Mouse (Mus musculus): Measurements from ENCODE around the gene Trmt13. TPM values are rescaled to one million over a fixed set of nuclear protein-coding genes. Genes with fewer than 3 reads are reported as not detected.

Trmt13 gene
- polyA plus RNA-seq, 1 experiment from 2014 or later = 15.9 TPM

DNA sequence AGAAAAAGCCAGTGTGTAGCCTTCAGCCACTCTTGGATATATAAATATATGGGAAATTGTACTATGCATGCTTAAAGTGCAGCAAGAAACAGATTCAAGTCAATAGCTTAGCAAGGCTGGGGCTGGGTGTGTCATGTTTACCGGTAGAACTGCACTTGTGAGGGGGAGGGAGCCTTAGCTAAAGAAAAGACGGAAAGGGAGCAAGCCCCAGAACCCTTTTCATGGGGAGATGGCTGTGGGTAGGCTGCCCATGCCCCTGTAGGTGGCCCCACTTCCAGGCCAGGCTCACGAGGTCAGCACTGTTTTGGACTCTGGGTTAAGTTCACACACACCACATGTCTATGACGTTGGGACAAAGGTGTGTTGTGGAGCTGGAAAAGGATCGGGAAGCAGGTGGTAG, 21.4 kb upstream of the Trmt13 start:
- Histone ChIP-seq H3K27ac (no peak overlapping the region), H3K9me3 (replicated peaks; ENCODE audit: low read length) (no peaks in the 10 kb centered on the region), H3K9ac (ENCODE audit: low read depth, low read length) (no peak overlapping the region), H3K27me3 (ENCODE audit: insufficient read depth, low read length) (no peaks in the 10 kb centered on the region), H3K4me2 (ENCODE audit: low read length) (no peak overlapping the region), H3K4me3 (replicated peaks; ENCODE audit: low read depth, low read length) (no peak overlapping the region), H3K4me1 (replicated peaks; ENCODE audit: insufficient read depth, low read length) (no peaks in the 10 kb centered on the region), H3K36me3 (ENCODE audit: insufficient read depth, low read length) (peaks cover 58% of the 10 kb centered on the region)
- TF ChIP-seq CTCF (IDR thresholded peaks at IDR 0.05; ENCODE audit: low read depth) = no peak
- 62% methylated on average over 5 of the region's 5 CpGs for WGBS
- ATAC-seq (replicated peaks; ENCODE audit: low FRiP score, low read depth) (no peak), DNase-seq (ENCODE audit: low spot score) (no peak)

DNA sequence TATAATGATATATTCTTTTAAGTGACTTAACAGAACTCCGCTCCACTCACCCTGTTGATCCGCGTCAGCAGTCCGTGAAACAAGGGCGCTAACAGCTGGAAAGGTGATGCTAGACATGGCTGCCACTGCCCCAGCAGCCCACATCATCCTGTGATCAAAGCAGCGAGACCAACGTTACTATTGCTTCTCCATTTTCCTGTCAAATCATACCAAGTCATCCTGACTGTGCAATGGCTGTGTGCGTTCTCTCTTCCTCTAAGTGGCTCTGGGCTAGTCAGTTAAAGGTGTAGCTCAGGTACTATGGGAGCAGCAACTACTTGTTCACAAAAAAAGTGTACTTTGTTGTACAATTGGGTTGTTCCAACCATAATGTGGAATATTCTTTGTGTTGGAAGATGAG, 20.5 kb upstream of the Trmt13 start:
- H3K9me3 ChIP-seq (replicated peaks; ENCODE audit: low read length) = no peaks in the 10 kb centered on the region
- WGBS = 88% methylated on average over 8 of the region's 8 CpGs
- no peak overlapping the region for H3K9ac ChIP-seq (ENCODE audit: low read depth, low read length)
- DNase-seq (ENCODE audit: low spot score) (no peak), ATAC-seq (replicated peaks; ENCODE audit: low FRiP score, low read depth) (no peak)
- peaks cover 61% of the 10 kb centered on the region for H3K36me3 ChIP-seq (ENCODE audit: insufficient read depth, low read length)
- H3K27ac ChIP-seq = no peak overlapping the region
- H3K4me3 ChIP-seq (replicated peaks; ENCODE audit: low read depth, low read length) = no peak overlapping the region
- H3K4me2 ChIP-seq (ENCODE audit: low read length) = no peak overlapping the region
- H3K27me3 ChIP-seq (ENCODE audit: insufficient read depth, low read length) = no peaks in the 10 kb centered on the region
- H3K4me1 ChIP-seq (replicated peaks; ENCODE audit: insufficient read depth, low read length) = no peaks in the 10 kb centered on the region
- TF ChIP-seq CTCF (IDR thresholded peaks at IDR 0.05; ENCODE audit: low read depth) = no peak

DNA sequence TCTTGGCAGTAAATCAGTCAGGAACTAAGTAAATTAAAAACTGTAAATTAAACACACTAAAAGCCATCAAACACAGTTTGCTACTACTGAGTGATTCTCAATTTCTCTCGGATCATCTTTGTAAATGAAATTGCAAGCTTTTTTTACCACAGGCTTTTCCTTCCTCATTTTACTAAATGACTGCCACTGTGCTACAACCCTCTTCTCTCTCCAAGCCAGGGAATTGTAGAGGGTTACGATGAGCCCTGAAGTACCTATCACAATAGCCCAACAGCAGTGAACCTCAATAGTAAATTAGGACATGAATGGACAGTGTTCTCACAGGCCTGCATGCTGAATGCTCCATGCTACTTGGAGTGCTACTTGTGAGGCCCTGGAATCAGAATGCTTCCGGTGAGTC, 19.7 kb upstream of the Trmt13 start:
- Histone ChIP-seq H3K36me3 (ENCODE audit: insufficient read depth, low read length) (peaks cover 53% of the 10 kb centered on the region), H3K9me3 (replicated peaks; ENCODE audit: low read length) (no peaks in the 10 kb centered on the region), H3K27ac (no peak overlapping the region), H3K4me1 (replicated peaks; ENCODE audit: insufficient read depth, low read length) (no peaks in the 10 kb centered on the region), H3K9ac (ENCODE audit: low read depth, low read length) (no peak overlapping the region), H3K4me3 (replicated peaks; ENCODE audit: low read depth, low read length) (no peak overlapping the region), H3K27me3 (ENCODE audit: insufficient read depth, low read length) (no peaks in the 10 kb centered on the region), H3K4me2 (ENCODE audit: low read length) (no peak overlapping the region)
- no peak for TF ChIP-seq CTCF (IDR thresholded peaks at IDR 0.05; ENCODE audit: low read depth)
- no peak for ATAC-seq (replicated peaks; ENCODE audit: low FRiP score, low read depth)
- 89% methylated on average over 3 of the region's 3 CpGs for WGBS
- no peak for DNase-seq (ENCODE audit: low spot score)

DNA sequence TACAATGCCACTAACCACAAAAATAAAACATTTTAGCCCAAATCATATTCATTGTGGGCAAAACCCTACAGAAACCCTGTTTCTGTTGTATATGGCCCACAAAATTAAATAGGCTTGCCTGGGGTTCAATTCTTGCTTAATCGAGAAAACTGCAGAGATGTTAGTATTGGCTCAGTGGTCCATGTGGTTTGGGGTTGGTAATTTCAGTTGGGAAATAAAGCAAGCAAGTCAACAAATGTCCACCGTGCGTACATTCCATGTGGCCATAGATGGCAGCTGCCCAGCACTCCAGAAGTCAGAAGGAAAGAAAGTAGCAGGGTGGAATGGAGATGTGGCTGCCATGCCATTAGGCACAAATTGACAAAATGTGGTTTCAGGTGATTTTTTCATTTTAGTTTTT, 18.6 kb upstream of the Trmt13 start:
- H3K4me1 ChIP-seq (replicated peaks; ENCODE audit: insufficient read depth, low read length) = no peaks in the 10 kb centered on the region
- no peak overlapping the region for H3K27ac ChIP-seq
- H3K36me3 ChIP-seq (ENCODE audit: insufficient read depth, low read length) = peaks cover 44% of the 10 kb centered on the region
- ATAC-seq (replicated peaks; ENCODE audit: low FRiP score, low read depth) (no peak), DNase-seq (ENCODE audit: low spot score) (no peak)
- H3K27me3 ChIP-seq (ENCODE audit: insufficient read depth, low read length) = no peaks in the 10 kb centered on the region
- H3K4me3 ChIP-seq (replicated peaks; ENCODE audit: low read depth, low read length) = no peak overlapping the region
- H3K9ac ChIP-seq (ENCODE audit: low read depth, low read length) = no peak overlapping the region
- no peak for TF ChIP-seq CTCF (IDR thresholded peaks at IDR 0.05; ENCODE audit: low read depth)
- H3K9me3 ChIP-seq (replicated peaks; ENCODE audit: low read length) = no peaks in the 10 kb centered on the region
- no peak overlapping the region for H3K4me2 ChIP-seq (ENCODE audit: low read length)
- 90% methylated on average over 3 of the region's 3 CpGs for WGBS

DNA sequence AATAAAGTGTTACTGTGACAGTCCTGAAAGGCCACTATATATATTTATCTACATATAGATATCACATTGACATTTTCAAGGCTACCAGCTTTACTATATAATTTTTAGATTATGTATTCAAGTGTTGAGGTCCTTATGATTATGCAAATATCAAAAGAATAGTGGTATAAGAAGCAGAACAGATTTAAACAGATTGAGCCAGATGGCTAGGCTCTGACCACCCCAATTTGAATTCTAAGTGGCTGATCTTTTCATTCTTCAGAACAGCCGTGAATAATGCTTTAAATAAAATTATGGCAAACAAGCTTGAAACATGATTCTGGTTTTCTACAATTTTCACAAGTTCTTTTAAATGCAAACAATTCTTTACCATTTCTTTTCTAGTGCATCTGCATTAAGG, 17.1 kb upstream of the Trmt13 start:
- Histone ChIP-seq H3K4me2 (ENCODE audit: low read length) (no peak overlapping the region), H3K9ac (ENCODE audit: low read depth, low read length) (no peak overlapping the region), H3K4me3 (replicated peaks; ENCODE audit: low read depth, low read length) (no peak overlapping the region), H3K27ac (no peak overlapping the region), H3K4me1 (replicated peaks; ENCODE audit: insufficient read depth, low read length) (no peaks in the 10 kb centered on the region), H3K9me3 (replicated peaks; ENCODE audit: low read length) (no peaks in the 10 kb centered on the region), H3K36me3 (ENCODE audit: insufficient read depth, low read length) (peaks cover 33% of the 10 kb centered on the region), H3K27me3 (ENCODE audit: insufficient read depth, low read length) (no peaks in the 10 kb centered on the region)
- no peak for DNase-seq (ENCODE audit: low spot score)
- 82% methylated on average over 1 of the region's 1 CpGs for WGBS
- no peak for TF ChIP-seq CTCF (IDR thresholded peaks at IDR 0.05; ENCODE audit: low read depth)
- ATAC-seq (replicated peaks; ENCODE audit: low FRiP score, low read depth) = no peak

DNA sequence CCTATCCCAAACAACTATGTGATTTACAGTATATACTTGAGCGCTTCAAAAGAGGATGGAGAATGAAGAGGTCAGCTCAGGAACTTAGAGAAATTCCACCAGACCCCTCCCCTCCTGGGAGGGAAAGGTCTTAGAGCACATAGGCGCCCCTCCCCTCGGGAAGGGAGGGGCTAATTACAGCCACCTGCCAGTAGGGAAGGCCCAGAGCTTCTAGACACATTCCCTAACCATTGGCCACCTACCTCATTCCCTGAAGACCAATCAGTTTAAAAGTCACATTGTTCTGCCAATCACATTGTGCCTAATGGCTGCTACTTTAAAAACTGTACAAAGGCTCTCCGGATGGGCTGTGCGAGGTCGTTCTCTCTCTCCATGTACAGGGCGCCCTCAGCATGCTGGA, 8.3 kb upstream of the Trmt13 start:
- no peak for DNase-seq (ENCODE audit: low spot score)
- Histone ChIP-seq H3K4me1 (replicated peaks; ENCODE audit: insufficient read depth, low read length) (no peaks in the 10 kb centered on the region), H3K9ac (ENCODE audit: low read depth, low read length) (no peak overlapping the region), H3K36me3 (ENCODE audit: insufficient read depth, low read length) (0 out of 2 replicates have a peak, but pooled peaks cover 2% of the 10 kb centered on the region), H3K27me3 (ENCODE audit: insufficient read depth, low read length) (no peaks in the 10 kb centered on the region), H3K4me2 (ENCODE audit: low read length) (no peak overlapping the region), H3K27ac (no peak overlapping the region), H3K4me3 (replicated peaks; ENCODE audit: low read depth, low read length) (no peak overlapping the region), H3K9me3 (replicated peaks; ENCODE audit: low read length) (no peaks in the 10 kb centered on the region)
- 96% methylated on average over 7 of the region's 7 CpGs for WGBS
- TF ChIP-seq CTCF (IDR thresholded peaks at IDR 0.05; ENCODE audit: low read depth) = no peak
- ATAC-seq (replicated peaks; ENCODE audit: low FRiP score, low read depth) = no peak

DNA sequence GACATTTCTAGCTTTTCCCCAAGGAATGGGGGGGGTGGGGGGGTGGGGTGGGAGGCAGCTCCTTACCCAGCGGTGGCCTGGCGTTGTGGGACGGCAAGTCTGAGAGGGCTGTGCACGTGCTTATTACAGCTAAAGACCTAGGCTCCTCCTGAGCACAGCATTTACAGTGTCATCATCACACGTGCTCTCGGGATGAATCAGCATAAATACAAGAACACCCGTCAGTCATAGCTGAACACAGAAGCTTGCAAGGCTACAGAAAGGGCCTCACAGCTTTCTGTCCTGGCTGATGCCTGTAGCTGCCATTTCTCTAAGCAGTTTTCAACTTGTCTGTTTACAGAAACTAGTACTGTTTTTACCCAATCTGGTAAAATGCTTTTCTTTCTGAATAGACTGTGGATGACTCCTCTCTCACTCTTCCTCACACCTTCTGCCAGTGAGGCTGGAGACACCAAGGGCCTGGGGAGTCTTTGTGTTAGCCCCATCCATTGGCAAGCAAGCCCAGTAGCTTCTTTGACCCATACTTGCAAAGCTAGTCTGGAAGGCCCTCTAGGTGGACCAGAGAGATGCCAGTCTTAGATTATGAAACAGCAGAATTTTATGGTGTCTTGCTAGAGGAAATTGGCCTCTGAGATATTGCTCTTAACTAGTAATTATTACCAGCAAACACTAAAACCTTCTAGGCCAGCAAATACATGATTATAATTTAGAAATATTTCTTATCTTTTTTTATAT, 6.4 kb upstream of the Trmt13 start:
- Histone ChIP-seq H3K36me3 (ENCODE audit: insufficient read depth, low read length) (0 out of 2 replicates have a peak, but pooled peaks cover 2% of the 10 kb centered on the region), H3K27ac (no peak overlapping the region), H3K4me3 (replicated peaks; ENCODE audit: low read depth, low read length) (no peak overlapping the region), H3K4me1 (replicated peaks; ENCODE audit: insufficient read depth, low read length) (no peaks in the 10 kb centered on the region), H3K4me2 (ENCODE audit: low read length) (no peak overlapping the region), H3K9ac (ENCODE audit: low read depth, low read length) (no peak overlapping the region), H3K27me3 (ENCODE audit: insufficient read depth, low read length) (no peaks in the 10 kb centered on the region), H3K9me3 (replicated peaks; ENCODE audit: low read length) (no peaks in the 10 kb centered on the region)
- TF ChIP-seq CTCF (IDR thresholded peaks at IDR 0.05; ENCODE audit: low read depth) = no peak
- DNase-seq (ENCODE audit: low spot score) (no peak), ATAC-seq (replicated peaks; ENCODE audit: low FRiP score, low read depth) (no peak)
- WGBS = 91% methylated on average over 7 of the region's 7 CpGs

Measured in kidney, postnatal 0 days (tissue).